12 mouse cellular contexts compared by ENCODE assay signal in genomic region chr7:100650421-100650820, GRCm38 (mm10).
"Had no signal": no experiment of that assay in that cellular context is flagged by ENCODE, and none has a peak within 500 bp of the region (broad histone marks: within the 10 kb centered on the region; RNA-seq: fewer than 3 reads in every experiment).

No protein-coding gene starts in this region.

- H3K4me1 ChIP-seq: limb, embryonic 12.5 days had no signal

- H3K4me3 ChIP-seq: left cerebral cortex, adult 2 months; limb, embryonic 12.5 days; liver, embryonic 13.5 days; midbrain, embryonic 12.5 days; neural tube, embryonic 13.5 days had no signal

- H3K27me3 ChIP-seq: limb, embryonic 12.5 days; liver, embryonic 13.5 days; midbrain, embryonic 12.5 days; neural tube, embryonic 13.5 days had no signal

- H3K27ac ChIP-seq: left cerebral cortex, adult 2 months; liver, embryonic 13.5 days; midbrain, embryonic 12.5 days; neural tube, embryonic 13.5 days; stomach, postnatal 0 days had no signal

- ATAC-seq: lung, postnatal 0 days had no signal

- H3K36me3 ChIP-seq: limb, embryonic 12.5 days; liver, embryonic 13.5 days had no signal

- H3K9ac ChIP-seq: limb, embryonic 12.5 days; liver, embryonic 13.5 days; midbrain, embryonic 12.5 days; neural tube, embryonic 13.5 days had no signal

- H3K9me3 ChIP-seq: limb, embryonic 12.5 days; liver, embryonic 13.5 days; midbrain, embryonic 12.5 days; neural tube, embryonic 13.5 days had no signal

- DNase-seq: kidney, adult 18-20 months; kidney, postnatal 25 days; liver, embryonic 13.5 days; lung, adult 2 months; lung, postnatal 36 days; thymus, postnatal 4 days had no signal

- H3K4me2 ChIP-seq: limb, embryonic 12.5 days; liver, embryonic 13.5 days; midbrain, embryonic 12.5 days; neural tube, embryonic 13.5 days had no signal
